Mouse (Mus musculus) T-helper 1 cell (primary cell): Measurements from ENCODE around the gene Cuedc1.

Experiments used
- in situ Hi-C: fragments of 300-600 bp; cut with MboI, MseI; formaldehyde crosslinking; loops from one replicate; pipeline ENCODE4 v1.15.1; 2025; ENCODE audit warnings: high pct_unique_total_duplicates

Cuedc1 gene

GRCm38 (mm10) chr11:88098021-88098729 is at the start of gene Cuedc1:
Gene Cuedc1, plus strand, starts transcription at chr11:88098058.
- in situ Hi-C loops: loop anchor here (5.0 kb wide), 1 partner anchor 36 kb away; no protein-coding TSS in a partner anchor

GRCm38 (mm10) chr11:88048961-88049670 is 48.7 kb upstream of the Cuedc1 start:
- in situ Hi-C loops: no loop called here

- in situ Hi-C loops: no loop called here
These were observed 48.1 kb upstream of the Cuedc1 start for GRCm38 (mm10) chr11:88049732-88050131.

- in situ Hi-C loops: no loop called here
These were observed 45.2 kb upstream of the Cuedc1 start for GRCm38 (mm10) chr11:88052638-88053037.

GRCm38 (mm10) chr11:88053821-88054220 is 44.0 kb upstream of the Cuedc1 start:
- in situ Hi-C loops: no loop called here

GRCm38 (mm10) chr11:88054589-88054988 is 43.3 kb upstream of the Cuedc1 start:
- in situ Hi-C loops: no loop called here

- in situ Hi-C loops: loop anchor here (5.0 kb wide), 1 partner anchor 137 kb away; no protein-coding TSS in a partner anchor
These were observed 42.1 kb upstream of the Cuedc1 start for GRCm38 (mm10) chr11:88055777-88056176.

GRCm38 (mm10) chr11:88057788-88058187 is 40.1 kb upstream of the Cuedc1 start:
- in situ Hi-C loops: loop anchor here (5.0 kb wide), 1 partner anchor 135 kb away; no protein-coding TSS in a partner anchor

GRCm38 (mm10) chr11:88059141-88059540 is 38.7 kb upstream of the Cuedc1 start:
- in situ Hi-C loops: loop anchor here (5.0 kb wide), 1 partner anchor 133 kb away; no protein-coding TSS in a partner anchor

- in situ Hi-C loops: loop anchor here (5.0 kb wide), 1 partner anchor 35 kb away; the partner anchor contains the start of gene Cuedc1
These were observed 35.8 kb upstream of the Cuedc1 start for GRCm38 (mm10) chr11:88061892-88062625.

- in situ Hi-C loops: no loop called here
These were observed 32.1 kb upstream of the Cuedc1 start for GRCm38 (mm10) chr11:88065732-88066131.

GRCm38 (mm10) chr11:88067191-88067585 is 30.7 kb upstream of the Cuedc1 start:
- in situ Hi-C loops: no loop called here

- in situ Hi-C loops: no loop called here
These were observed 30.1 kb upstream of the Cuedc1 start, which contains the start of gene Vezf1 for GRCm38 (mm10) chr11:88067586-88068410. Gene Vezf1, plus strand, starts transcription at chr11:88068279.

GRCm38 (mm10) chr11:88068411-88069245 is 29.2 kb upstream of the Cuedc1 start:
- in situ Hi-C loops: no loop called here

- in situ Hi-C loops: no loop called here
These were observed 28.6 kb upstream of the Cuedc1 start for GRCm38 (mm10) chr11:88069246-88069570.

- in situ Hi-C loops: no loop called here
These were observed 27.5 kb upstream of the Cuedc1 start for GRCm38 (mm10) chr11:88070392-88070791.

GRCm38 (mm10) chr11:88071113-88071512 is 26.7 kb upstream of the Cuedc1 start:
- in situ Hi-C loops: no loop called here

- in situ Hi-C loops: no loop called here
These were observed 24.4 kb upstream of the Cuedc1 start for GRCm38 (mm10) chr11:88073343-88073875.

- in situ Hi-C loops: no loop called here
These were observed 22.2 kb upstream of the Cuedc1 start for GRCm38 (mm10) chr11:88075701-88076100.

GRCm38 (mm10) chr11:88076394-88076793 is 21.5 kb upstream of the Cuedc1 start:
- in situ Hi-C loops: no loop called here
